Mouse (Mus musculus) induced T-regulatory cell, adult 2 months (primary cell): ENCODE measurements around the gene Tmem214.

ENCODE experiments used
- DNase-seq: peaks from one replicate; pipeline ENCODE4 v3.0.0-alpha.2; 2012; ENCODE audit warnings: low read depth

The Tmem214 gene

DNA sequence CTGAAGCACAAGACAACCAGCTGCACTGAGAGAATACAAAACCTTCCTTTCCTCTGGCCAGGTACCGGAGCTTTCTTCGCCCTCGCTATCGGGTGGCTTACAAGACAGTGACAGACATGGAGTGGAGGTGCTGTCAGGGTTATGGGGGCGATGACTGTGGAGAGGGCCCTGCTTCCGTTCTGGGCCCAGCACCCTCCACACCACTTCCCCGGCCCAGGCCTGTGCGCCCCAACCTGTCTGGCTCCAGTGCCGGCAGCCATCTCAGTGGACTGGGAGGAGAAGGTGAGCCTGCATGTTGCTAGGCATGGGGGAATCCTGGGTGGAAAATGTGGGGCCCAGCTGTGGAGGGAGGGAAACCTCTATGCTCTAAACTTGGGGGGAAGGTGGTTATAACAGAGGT lies 47.6 kb downstream of the Tmem214 start:
- DNase-seq = no peak

DNA sequence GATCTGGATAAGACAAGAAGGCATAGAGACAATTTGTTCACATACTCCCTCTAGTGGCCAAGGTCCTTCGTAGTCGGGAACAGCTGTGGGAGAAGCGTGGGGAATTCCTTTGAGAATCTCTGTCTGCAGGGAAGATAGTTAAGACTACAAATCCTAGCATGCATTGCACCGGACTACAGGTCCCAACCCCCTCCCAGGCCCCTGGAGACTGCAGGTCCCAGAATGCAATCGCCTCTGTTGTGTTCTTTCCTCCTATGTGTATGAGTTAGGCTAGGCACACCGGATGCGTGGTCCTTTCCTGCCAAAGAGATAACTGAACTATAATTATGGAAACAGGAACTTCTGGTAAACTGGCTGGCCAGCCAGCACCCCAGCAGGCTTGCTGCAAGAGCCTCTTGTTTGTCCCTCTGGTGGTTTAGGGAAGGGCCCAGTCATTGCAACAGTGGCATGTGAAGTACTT lies 48.2 kb downstream of the Tmem214 start:
- DNase-seq = peak; percentile 82

DNA sequence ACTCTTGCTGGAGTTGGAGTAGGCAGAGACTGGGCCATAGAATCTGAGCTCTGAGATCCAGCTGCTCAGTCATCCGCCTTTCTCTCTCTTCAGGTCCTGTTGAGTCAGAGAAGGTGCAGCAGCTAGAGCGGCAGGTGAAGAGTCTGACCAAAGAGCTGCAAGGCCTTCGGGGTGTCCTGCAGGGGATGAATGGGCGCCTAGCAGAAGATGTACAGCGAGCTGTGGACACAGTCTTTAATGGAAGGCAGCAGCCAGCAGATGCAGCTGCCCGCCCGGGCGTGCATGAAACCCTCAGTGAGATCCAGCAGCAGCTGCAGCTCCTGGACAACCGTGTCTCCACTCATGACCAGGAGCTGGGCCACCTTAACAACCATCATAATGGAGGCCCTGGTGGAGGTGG lies 49.0 kb downstream of the Tmem214 start:
- no peak for DNase-seq

DNA sequence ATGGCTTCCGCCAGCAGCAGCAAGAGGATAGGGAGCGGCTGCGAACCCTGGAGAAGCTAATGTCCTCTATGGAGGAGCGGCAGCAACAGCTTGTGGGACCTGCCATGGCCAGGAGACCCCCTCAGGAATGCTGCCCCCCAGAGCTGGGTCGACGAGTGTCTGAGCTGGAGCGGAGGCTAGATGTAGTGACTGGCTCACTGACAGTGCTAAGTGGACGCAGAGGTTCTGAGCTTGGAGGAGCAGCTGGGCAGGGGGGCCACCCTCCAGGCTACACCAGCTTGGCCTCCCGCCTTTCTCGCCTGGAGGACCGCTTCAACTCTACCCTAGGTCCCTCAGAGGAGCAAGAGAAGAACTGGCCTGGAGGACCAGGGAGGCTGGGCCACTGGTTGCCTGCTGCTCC lies 49.5 kb downstream of the Tmem214 start:
- DNase-seq = no peak

DNA sequence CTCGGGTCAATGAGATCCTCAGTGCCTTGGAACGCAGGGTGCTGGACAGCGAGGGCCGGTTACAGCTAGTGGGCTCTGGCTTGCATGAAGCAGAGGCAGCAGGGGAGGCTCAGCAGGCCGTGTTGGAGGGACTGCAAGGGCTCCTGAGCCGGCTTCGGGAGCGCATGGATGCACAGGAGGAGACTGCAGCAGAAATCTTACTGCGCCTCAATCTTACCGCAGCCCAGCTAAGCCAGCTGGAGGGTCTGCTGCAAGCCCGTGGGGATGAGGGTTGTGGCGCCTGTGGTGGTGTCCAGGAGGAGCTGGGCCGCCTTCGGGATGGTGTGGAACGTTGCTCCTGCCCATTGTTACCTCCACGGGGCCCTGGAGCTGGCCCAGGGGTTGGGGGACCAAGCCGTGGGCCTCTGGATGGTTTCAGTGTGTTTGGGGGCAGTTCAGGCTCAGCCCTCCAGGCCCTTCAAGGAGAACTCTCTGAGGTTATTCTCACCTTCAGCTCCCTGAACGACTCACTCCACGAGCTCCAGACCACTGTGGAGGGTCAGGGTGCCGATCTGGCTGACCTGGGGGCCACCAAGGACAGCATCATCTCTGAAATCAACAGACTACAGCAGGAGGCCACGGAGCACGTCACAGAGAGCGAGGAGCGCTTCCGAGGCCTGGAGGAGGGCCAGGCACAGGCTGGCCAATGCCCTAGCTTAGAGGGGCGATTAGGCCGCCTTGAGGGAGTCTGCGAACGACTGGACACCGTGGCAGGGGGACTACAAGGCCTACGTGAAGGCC lies 50.3 kb downstream of the Tmem214 start:
- DNase-seq = no peak

DNA sequence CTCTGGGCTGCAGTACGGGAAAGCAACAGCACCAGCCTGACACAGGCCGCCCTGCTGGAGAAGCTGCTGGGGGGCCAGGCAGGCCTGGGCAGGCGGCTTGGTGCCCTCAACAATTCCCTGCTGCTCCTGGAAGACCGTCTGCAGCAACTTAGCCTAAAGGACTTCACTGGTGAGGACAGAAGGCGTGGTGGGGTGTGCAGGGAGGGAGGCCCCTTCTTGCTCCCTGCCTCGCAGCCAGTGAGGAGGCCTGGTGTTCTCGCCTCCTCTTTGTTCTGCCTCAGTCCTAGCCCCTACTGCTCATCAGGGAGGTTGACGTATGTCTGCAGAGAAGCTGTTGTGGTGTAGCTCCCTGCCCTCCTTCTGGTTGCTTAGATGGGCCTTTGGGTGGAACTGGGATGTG lies 50.9 kb downstream of the Tmem214 start:
- no peak for DNase-seq

DNA sequence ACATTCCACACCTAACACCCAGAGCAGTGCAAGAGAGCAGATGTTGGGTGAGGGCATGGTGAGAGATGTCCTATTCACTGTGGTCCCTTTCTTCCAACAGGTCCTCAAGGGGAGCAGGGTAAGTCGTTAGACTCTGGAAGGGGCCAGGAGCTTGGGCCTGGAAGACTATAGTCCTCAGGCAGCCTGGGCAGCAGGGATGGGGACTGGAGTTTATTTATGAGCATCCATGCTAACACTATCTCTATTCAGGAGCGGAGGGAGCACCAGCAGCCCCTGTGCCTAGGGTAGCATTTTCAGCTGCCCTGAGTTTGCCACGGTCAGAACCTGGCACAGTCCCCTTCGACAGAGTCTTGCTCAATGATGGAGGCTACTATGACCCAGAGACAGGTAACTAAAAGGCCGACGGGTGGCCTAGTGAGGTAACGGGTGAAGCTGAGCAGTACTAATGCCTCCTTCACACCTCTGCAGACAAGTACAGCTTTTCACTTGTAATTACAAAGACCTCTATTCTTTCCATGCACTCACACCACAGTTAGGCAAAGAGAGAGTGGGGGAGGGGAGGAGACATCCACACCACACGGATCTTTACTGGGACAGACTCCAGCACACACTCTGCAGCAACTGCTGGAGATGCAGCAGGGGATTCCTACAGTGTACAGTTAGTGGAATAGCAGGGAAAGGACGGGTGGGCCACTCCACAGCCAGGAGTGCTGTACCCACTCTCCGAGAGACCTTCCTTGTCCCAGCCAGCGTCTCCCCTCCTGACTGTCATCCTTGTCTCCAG lies 52.2 kb downstream of the Tmem214 start:
- DNase-seq = no peak

DNA sequence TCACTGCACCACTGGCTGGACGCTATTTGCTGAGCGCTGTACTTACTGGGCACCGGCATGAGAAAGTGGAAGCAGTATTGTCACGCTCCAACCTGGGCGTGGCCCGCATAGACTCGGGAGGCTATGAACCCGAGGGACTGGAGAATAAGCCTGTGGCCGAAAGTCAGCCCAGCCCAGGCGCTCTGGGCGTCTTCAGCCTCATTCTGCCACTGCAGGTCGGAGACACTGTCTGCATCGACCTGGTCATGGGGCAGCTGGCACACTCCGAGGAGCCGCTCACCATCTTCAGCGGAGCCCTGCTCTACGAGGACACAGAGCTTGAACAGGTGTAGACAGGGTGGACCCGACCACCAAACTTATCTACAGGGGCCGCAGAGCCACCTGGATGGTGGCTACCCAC lies 52.8 kb downstream of the Tmem214 start:
- no peak for DNase-seq

DNA sequence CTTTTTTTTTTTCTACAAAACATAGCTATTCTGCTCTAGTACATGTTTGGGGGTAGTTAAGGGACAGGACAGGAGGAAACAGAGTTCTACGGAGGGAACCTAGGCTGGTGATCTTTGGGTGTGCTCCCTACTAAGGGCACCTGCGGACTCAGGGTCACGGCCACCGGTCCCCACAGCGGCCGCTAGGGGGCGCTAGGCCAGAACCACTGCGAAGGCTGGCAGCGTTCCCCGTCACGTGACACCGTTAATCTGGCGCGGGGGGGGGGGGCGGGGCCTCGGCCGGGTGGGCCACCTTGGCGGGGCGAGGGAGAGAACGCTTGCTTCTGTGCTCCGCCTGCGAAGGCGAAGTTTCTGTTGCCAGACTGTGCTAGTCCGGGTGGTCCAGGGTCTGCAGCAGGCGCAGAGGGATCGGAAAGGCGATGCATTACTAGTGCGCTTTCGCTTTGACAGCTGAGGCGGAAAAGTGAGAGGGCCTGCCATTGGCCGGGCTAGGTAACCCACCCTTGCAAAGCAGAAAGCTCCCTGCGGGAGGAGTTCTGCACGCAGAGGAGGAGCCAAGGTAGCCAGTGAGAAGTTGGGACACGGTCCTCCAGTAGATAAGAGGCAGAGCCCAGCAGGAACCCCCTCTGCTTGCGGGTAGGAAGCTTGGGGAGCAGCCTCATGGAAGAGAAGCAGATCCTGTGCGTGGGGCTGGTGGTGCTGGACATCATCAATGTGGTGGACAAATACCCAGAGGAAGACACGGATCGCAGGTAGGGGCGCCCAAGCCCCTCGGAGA lies 53.6 kb downstream of the Tmem214 start, which contains the start of gene Khk:
Khk (plus strand) TSS at position 176 of the 778 bp plus-strand sequence.
- peak; percentile 96 for DNase-seq

DNA sequence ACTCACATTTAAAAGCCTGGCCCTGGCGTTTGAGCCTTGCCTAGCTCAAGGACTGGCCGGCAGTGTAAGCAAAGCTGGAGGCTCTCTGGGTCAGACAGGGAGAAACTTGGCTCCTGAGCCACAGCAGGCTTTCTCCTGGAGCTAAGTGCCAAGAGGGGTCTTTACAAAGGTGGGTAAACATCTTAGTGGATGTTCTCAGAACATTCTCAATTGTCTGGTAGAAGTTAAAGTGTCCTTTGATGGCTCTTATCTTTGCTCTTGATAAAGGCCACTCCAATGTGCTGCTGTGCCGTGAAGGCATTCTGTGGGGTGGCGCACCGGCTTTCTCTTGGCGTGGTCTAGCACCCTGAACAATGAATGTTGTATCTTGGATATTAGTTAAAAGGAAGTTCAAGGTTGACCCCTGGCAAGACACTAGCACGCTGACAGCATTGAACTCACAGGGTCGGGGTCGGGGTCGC lies 54.8 kb downstream of the Tmem214 start:
- DNase-seq = no peak

DNA sequence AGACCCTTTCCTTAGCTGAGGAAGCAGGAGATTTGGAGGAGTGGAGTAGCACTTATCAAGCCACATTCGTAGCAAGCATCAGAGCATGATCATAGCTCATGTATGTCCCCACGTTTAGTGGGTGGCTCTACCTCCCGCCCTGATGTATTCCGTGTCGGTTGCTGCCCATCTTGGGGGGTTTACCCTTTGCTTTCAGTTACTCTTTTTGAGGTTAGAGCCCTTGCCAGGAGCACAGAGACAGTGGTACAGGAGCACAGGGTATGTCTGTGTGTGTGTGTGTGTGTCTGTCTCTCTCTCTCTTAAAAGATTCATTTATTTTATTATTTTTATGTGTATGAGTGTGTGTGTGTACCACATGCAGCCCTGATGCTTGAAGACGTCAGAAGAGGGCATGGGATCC lies 55.3 kb downstream of the Tmem214 start:
- no peak for DNase-seq

DNA sequence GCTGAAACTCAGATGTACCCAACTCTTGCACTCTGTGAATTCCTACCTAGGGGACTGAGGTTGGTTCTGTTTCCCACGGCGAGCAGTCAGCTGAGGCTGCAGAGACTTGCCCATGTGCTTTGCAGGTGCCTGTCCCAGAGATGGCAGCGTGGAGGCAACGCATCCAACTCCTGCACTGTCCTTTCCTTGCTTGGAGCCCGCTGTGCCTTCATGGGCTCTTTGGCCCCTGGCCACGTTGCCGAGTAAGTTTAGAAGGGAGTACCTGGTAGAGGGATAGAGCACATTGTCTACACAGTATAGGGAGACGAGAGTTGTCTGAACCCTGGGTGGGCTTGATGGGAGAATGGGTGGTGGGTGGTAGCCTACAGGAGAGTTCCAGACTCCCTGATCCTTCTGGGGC lies 56.8 kb downstream of the Tmem214 start:
- no peak for DNase-seq

DNA sequence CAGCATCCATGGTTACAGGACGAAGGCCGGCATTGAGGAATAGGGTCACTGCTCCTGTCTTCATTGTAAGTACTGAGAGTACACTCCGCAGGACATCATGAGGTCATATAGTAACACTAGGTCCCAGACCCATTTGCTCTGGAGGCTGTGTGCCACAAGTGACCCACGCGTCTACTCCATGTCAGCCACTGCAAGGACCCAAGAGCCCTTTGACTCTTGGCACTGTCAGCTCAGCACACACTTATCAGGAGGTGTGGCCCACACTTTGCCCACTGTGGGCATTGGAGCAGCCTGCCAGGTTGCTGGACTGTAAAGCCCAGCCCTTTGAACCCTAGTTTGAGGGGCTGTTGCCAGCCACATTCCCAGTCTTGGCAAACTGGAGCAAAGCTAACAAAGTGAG lies 57.4 kb downstream of the Tmem214 start:
- DNase-seq = no peak

DNA sequence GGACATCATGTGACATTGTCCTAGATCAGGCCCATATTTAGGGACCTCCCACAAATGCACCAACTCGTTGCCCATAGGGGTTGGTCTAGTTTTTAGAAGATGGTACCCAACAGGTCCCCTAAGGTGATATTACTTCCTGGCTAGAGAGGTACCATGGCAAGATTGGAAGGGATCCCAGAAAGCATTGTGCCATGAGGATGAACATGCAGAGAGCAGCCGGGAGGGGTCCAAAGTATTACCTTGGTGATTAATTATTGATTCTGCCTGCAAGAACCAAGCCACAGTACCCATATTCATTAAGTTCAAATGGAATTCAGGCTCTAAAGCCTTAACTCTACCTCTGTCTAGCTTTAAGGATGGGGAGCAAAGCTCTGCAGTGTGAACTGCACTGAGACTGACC lies 58.3 kb downstream of the Tmem214 start:
- DNase-seq = no peak

DNA sequence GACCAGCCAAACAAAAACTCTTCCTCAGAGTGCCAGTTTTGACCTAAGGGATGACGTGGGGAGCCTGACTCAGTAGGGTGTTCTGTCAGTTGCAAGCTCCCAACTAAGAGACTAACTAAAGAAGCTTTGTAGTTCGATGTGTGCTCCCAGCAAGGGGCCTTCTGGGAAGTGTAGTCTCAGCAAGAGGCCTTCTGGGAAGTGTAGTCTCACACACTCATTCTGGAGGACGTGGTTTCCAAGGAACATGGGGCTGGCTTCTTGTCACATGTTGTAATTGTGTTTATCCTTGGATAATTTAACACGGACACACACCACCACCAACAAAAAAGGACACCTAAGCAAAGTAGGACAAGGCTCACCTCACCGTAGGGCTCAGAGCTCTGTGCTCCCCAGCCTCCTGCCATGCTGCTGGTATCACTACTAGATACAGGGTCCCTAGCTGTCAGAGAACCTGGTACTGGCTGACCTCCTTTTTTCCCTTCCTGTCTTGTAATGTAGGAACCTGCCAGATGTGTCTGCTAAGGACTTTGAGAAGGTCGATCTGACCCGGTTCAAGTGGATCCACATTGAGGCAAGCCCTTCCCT lies 60.2 kb downstream of the Tmem214 start:
- DNase-seq = no peak
